Mouse (Mus musculus) ES-E14 (cell line): ENCODE measurements around the gene Galnt14. TPM values are rescaled to one million over a fixed set of nuclear protein-coding genes. Genes with fewer than 3 reads are reported as not detected.

ENCODE experiments used
- DNase-seq: peaks from one replicate; pipeline ENCODE4 v3.0.0-alpha.2; 2013; ENCODE audit warnings: low read depth, low spot score
- H3K27ac ChIP-seq: 2 replicates; pipeline ENCODE4 v1.5.1; 2012; ENCODE audit warnings: low read depth, mild to moderate bottlenecking, low read length, moderate library complexity, mixed read lengths; ENCODE audit not compliant: poor library complexity, insufficient read depth, severe bottlenecking
- H3K36me3 ChIP-seq: 2 replicates; pipeline ENCODE4 v1.6.1; 2012; ENCODE audit warnings: mild to moderate bottlenecking, low read length, moderate library complexity, mixed read lengths; ENCODE audit not compliant: control insufficient read depth, poor library complexity, insufficient read depth, severe bottlenecking
- H3K4me1 ChIP-seq, 2 experiments: fragments of 150-350 bp in 1 of 2; sonication (generic) in 1 of 2; 2 replicates each; pipeline ENCODE4 v1.6.1; 2012; ENCODE audit warnings: low read length in 2 of 2, mild to moderate bottlenecking in 1 of 2, mixed read lengths in 1 of 2; ENCODE audit not compliant: control insufficient read depth in 2 of 2, insufficient read depth in 2 of 2, poor library complexity in 1 of 2
- H3K4me3 ChIP-seq, 2 experiments: fragments of 150-350 bp in 1 of 2; sonication (generic) in 1 of 2; 2 replicates each; pipeline ENCODE4 v1.5.1; 2012; ENCODE audit warnings: low read length in 2 of 2, low read depth in 1 of 2, mild to moderate bottlenecking in 1 of 2, mixed read lengths in 1 of 2; ENCODE audit not compliant: insufficient read depth in 1 of 2, poor library complexity in 1 of 2, severe bottlenecking in 1 of 2
- H3K9ac ChIP-seq: 2 replicates; pipeline ENCODE4 v1.6.1; 2012; ENCODE audit warnings: low read depth, mild to moderate bottlenecking, low read length, mixed read lengths; ENCODE audit not compliant: poor library complexity, insufficient read depth, severe bottlenecking
- H3K9me3 ChIP-seq: fragments of 150-350 bp; sonication (generic); 2 replicates; pipeline ENCODE4 v1.6.1; 2012; ENCODE audit warnings: low read depth, mild to moderate bottlenecking, low read length; ENCODE audit not compliant: control insufficient read depth, insufficient read depth
- CHD2 ChIP-seq: IDR thresholded peaks from 2 replicates; pipeline ENCODE4 v1.6.1; 2014; ENCODE audit warnings: mild to moderate bottlenecking, low read depth, low read length, inconsistent platforms
- HCFC1 ChIP-seq: IDR thresholded peaks from 2 replicates; pipeline ENCODE4 v1.6.1; 2012; ENCODE audit warnings: low read length, inconsistent platforms, borderline replicate concordance; ENCODE audit not compliant: insufficient read depth
- MAFK ChIP-seq: IDR thresholded peaks from 2 replicates; pipeline ENCODE4 v1.6.1; 2014; ENCODE audit warnings: mild to moderate bottlenecking, low read depth, low read length, inconsistent platforms; ENCODE audit not compliant: insufficient read depth
- ZC3H11A ChIP-seq: IDR thresholded peaks from 2 replicates; pipeline ENCODE4 v1.6.1; 2012; ENCODE audit warnings: low read depth, mild to moderate bottlenecking, inconsistent platforms, low read length, borderline replicate concordance
- ZNF384 ChIP-seq: IDR thresholded peaks from 2 replicates; pipeline ENCODE4 v1.6.1; 2012; ENCODE audit warnings: low read depth, low read length, inconsistent platforms
- in situ Hi-C, 2 experiments: fragments of 600-800 bp; cut with MboI; formaldehyde crosslinking; loops; one replicate each; pipeline ENCODE4 v1.15.1; 2025; ENCODE audit warnings: low sequenced_read_pairs in 2 of 2, inconsistent platforms in 1 of 2; ENCODE audit not compliant: unreplicated experiment in 2 of 2
- total RNA-seq: library from RNA; depleted of rRNA; stranded (reverse); fragments of 300-350 nt; gene quantifications from 2 replicates; pipeline ENCODE4 v1.2.3, GENCODE M21; 2012

The Galnt14 gene
- total RNA-seq, 1 experiment, result 4.6 TPM

DNA sequence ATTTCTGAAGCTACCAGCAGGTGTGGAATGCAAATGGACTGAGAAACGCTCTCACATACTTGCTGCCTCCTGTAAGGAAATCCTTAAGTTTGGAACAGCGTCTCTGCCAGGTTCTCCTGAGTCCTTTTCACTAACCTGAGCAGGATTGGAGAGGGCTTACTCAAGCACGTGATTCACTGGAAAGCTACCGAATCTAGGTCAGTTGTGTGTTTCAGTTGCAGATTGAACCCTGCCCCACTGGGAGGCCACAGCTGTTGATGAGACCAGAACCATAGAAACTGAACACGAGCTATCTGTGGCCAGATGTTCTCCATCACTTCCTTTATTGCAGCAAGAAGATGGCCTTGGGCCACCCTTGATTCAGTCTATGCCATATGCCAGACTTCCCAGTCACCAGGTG, 38.3 kb downstream of the Galnt14 start:
- no peaks in the 10 kb centered on the region for H3K9me3 ChIP-seq
- no peaks in the 10 kb centered on the region for H3K36me3 ChIP-seq
- no peaks in the 10 kb centered on the region for H3K4me1 ChIP-seq
- H3K4me3 ChIP-seq, result no peak overlapping the region
- no peak overlapping the region for H3K9ac ChIP-seq
- no peak overlapping the region for H3K27ac ChIP-seq
- in situ Hi-C loops, result no loop called here
- DNase-seq, result no peak
- TF ChIP-seq CHD2 (no peak), ZNF384 (no peak), HCFC1 (no peak), MAFK (no peak)

DNA sequence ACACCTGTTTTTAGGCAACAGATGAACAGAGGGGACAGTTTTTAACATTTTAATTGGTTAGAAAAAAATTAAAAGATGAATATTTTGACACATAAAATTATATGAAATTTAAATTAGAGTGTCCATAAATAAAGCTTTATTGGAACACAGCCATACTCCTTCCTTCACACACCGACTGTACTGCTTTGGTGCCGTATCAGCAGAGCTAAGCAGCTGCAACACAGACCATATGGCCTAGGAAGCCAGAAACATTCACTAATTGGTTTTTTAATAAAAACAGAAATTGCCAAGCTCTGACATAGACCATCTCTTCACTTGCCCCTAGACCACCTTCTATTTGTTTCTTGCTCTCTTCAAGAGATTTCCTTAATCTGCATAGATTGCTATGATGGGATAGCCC, 40.2 kb downstream of the Galnt14 start:
- Histone ChIP-seq H3K9ac (no peak overlapping the region), H3K4me3 (no peak overlapping the region), H3K36me3 (no peaks in the 10 kb centered on the region), H3K27ac (no peak overlapping the region), H3K4me1 (no peaks in the 10 kb centered on the region), H3K9me3 (no peaks in the 10 kb centered on the region)
- no peak for DNase-seq
- in situ Hi-C loops, result no loop called here
- TF ChIP-seq ZC3H11A (no peak), HCFC1 (no peak), ZNF384 (no peak), CHD2 (no peak), MAFK (no peak)

DNA sequence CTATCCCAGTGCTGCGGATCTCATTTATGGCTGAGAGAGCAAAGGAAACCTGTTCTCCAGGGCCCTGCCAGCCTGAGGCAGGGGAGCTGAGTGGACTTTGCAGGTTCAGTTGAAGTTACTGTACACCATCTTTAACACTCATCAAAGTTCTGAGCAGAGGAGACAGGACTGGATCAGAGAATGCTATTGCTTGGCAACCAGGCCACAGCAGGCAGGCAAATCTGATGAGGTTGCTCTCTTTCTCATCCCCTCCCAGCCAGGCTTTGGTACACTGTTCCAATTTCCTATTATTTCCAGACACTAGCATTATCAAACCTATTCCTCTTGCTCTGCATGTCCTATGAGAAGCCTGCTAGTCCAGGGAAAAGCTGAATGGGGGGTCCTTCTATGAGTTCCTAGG, 41.3 kb downstream of the Galnt14 start:
- no peak for TF ChIP-seq ZC3H11A
- no peak for TF ChIP-seq CHD2
- TF ChIP-seq ZNF384, result no peak
- TF ChIP-seq MAFK, result no peak
- no peak for TF ChIP-seq HCFC1
- in situ Hi-C loops, result no loop called here

DNA sequence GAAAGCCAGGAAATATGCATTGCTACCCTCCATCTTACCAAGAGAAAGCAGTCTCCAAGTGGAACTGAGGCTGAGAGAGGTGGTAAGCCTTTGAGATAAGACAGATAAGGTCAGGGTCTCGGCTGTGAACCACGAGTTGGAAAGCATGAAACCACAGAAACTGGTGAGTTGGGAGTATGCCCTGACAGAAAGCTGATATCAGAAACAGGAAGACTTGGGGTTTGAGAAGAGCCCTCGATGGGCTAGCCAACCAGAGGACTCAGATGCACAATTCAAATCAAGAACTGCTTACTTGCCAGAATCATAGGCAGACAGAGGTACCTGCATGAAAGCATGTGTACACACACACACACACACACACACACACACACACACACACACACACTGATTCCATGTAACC, 47.0 kb downstream of the Galnt14 start:
- in situ Hi-C loops, result no loop called here
- TF ChIP-seq ZNF384 (no peak), ZC3H11A (no peak), HCFC1 (no peak), MAFK (no peak), CHD2 (no peak)

More for the DNA sequence above, 41.3 kb downstream of the Galnt14 start:
- Histone ChIP-seq H3K4me3 (no peak overlapping the region), H3K9ac (no peak overlapping the region), H3K36me3 (no peaks in the 10 kb centered on the region), H3K27ac (no peak overlapping the region), H3K4me1 (no peaks in the 10 kb centered on the region), H3K9me3 (no peaks in the 10 kb centered on the region)
- no peak for DNase-seq

DNA sequence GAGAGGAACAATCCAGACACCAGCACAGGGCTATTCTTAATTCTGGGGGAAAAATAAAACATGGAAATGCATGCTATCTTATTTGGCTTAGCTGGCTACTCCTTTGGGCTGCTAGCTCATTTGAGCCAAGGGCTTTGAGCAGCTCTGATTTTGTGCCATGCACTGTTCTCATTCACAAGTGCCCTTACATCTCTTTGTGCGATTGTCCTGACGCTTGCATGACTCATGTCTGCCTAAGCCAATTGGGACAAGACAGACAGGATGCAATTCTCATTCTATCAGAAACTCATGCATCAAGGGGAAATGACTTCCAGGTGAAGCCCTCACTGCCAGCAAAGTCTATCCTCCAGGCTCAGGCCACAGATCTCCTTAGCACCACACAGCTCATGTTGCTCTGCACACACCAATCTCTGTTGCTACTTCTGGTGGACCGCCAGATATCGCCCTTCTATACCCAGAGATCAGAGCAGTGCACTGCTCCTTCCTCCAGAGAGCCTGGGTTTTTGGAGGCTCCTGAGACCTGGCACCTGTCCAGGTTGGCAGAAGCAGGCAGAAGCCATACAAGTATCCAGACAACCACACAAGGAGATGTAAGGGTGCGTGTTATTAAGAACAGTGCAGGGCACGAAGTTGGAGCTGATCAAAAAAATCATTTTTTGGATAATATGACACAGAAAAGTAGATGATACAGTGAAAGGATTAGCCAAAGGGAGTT, 51.4 kb downstream of the Galnt14 start:
- in situ Hi-C loops, result no loop called here
- no peak overlapping the region for H3K9ac ChIP-seq
- no peak overlapping the region for H3K27ac ChIP-seq
- TF ChIP-seq ZNF384, result no peak
- no peak for TF ChIP-seq ZC3H11A
- no peak for TF ChIP-seq HCFC1
- no peak for TF ChIP-seq CHD2
- TF ChIP-seq MAFK, result no peak
- no peak for DNase-seq
- no peaks in the 10 kb centered on the region for H3K36me3 ChIP-seq
- no peak overlapping the region for H3K4me3 ChIP-seq
- H3K9me3 ChIP-seq, result no peaks in the 10 kb centered on the region
- no peaks in the 10 kb centered on the region for H3K4me1 ChIP-seq

More for the DNA sequence above, 47.0 kb downstream of the Galnt14 start:
- Histone ChIP-seq H3K27ac (no peak overlapping the region), H3K4me3 (no peak overlapping the region), H3K9ac (no peak overlapping the region), H3K9me3 (no peaks in the 10 kb centered on the region), H3K4me1 (no peaks in the 10 kb centered on the region), H3K36me3 (no peaks in the 10 kb centered on the region)
- DNase-seq, result no peak
